Mouse (Mus musculus): ENCODE measurements at regions not wholly inside any gene's neighbourhood (a gene's known extent, or its start where the extent isn't known, plus 50 kb on each side); places are given as distances from the start of the nearest gene placed in this dataset.

GRCm38 (mm10) chr14:61893786-61894185, 286.5 kb downstream of the Kcnrg start:
- no peak for TF ChIP-seq CTCF (IDR thresholded peaks at IDR 0.05; ENCODE audit: extremely low read depth, insufficient read length, insufficient replicate concordance, low read depth, low read length)
- no peak for TF ChIP-seq POLR2A (IDR thresholded peaks at IDR 0.05; ENCODE audit: low read depth, low read length)

Measured in small intestine, adult 2 months (tissue).